Mouse (Mus musculus) kidney, embryonic 16.5 days (tissue): ENCODE data around the gene Chn1. TPM values are rescaled to one million over a fixed set of nuclear protein-coding genes. Genes with fewer than 3 reads are reported as not detected.

Experiments used
- ATAC-seq: fragments of 200-750 bp; cut with Nextera tagmentation; 2 replicates; pipeline ENCODE4 v1.8.0; 2017; ENCODE audit warnings: moderate TSS enrichment; ENCODE audit not compliant: low FRiP score, low TSS enrichment
- H3K27ac ChIP-seq: fragments of 300-500 bp; sonication (generic); 2 replicates; pipeline ENCODE4 v1.5.1; 2014; ENCODE audit warnings: low read length
- H3K27me3 ChIP-seq: fragments of 300-500 bp; sonication (generic); 2 replicates; pipeline ENCODE4 v1.6.1; 2014; ENCODE audit warnings: low read length, control low read depth, mixed read lengths; ENCODE audit not compliant: insufficient read depth
- H3K36me3 ChIP-seq: fragments of 300-500 bp; sonication (generic); 2 replicates; pipeline ENCODE4 v1.6.1; 2014; ENCODE audit warnings: low read length, control low read depth, mixed read lengths; ENCODE audit not compliant: insufficient read depth
- H3K4me1 ChIP-seq: fragments of 300-500 bp; sonication (generic); 2 replicates; pipeline ENCODE4 v1.6.1; 2014; ENCODE audit warnings: low read length, control low read depth, mixed read lengths; ENCODE audit not compliant: insufficient read depth
- H3K4me2 ChIP-seq: fragments of 300-500 bp; sonication (generic); replicated peaks from 2 replicates; pipeline ENCODE4 v1.6.1; 2014; ENCODE audit warnings: low read depth, low read length
- H3K4me3 ChIP-seq: fragments of 300-500 bp; sonication (generic); 2 replicates; pipeline ENCODE4 v1.5.1; 2014; ENCODE audit warnings: mild to moderate bottlenecking, low read length
- H3K9ac ChIP-seq: fragments of 300-500 bp; sonication (generic); replicated peaks from 2 replicates; pipeline ENCODE4 v1.6.1; 2014; ENCODE audit warnings: low read length
- H3K9me3 ChIP-seq: fragments of 300-500 bp; sonication (generic); 2 replicates; pipeline ENCODE4 v1.6.1; 2016; ENCODE audit warnings: low read length, control low read depth
- WGBS: fragments of 180-500 bp; shearing (Covaris S2); extraction: QIAGEN DNeasy Blood & Tissue Kit; methylation state at CpG from one replicate; pipeline ENCODE4 v1.1.7; 2014; 5-methylcytosine and 5-hydroxymethylcytosine counted together
- polyA plus RNA-seq: library from polyadenylated mRNA; unstranded; fragments of >200 nt; fragmentation: Nextera tagmentation; extraction: Ambion mirVana; gene quantifications from 2 replicates; pipeline ENCODE4 v1.2.1, GENCODE M21; 2015

Chn1 gene
- polyA plus RNA-seq, 1 experiment from 2014 or later = 17.0 TPM

DNA sequence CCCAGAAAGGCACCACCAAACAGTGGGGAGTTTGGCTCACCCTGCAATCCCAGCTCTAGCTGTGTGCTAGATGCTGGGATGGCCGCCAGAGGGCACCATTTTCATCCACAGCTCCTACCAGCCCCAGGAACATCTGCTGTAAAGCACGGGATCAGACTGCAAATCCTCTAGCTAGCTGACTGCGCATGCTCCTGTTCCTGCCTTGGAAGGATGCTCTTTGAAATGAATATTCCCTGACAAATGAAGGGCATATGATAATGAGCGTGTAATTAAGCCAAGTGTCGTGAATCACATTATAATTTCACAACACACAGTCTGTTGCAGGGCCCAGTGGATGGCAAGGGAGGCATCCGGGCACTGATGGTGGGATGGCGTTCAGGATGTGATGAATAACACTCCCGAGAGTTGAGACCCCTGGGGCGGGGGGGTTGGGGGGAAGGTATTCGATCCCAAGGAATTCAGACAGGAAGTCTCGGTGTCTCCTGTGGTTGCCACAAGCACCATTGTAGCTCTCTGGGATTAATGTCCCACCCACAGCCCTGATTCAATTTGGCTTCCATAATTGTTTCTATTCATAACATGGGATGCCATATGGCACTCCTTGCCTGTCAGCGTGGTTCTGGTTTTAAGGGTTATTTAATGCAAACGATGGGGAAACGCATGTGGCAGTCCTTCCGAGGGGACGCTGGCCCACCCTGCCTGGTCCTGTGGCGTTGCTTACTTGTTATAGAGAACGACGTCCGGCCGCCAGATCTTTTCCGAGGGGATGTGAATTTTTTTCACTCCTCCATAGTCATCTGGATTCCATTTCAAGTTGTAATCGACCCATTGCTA, 202.4 kb downstream of the Chn1 start:
- WGBS = 32% methylated on average over 23 of the region's 23 CpGs
- no peaks in the 10 kb centered on the region for H3K36me3 ChIP-seq
- no peaks in the 10 kb centered on the region for H3K9me3 ChIP-seq
- peak; percentile 79 for ATAC-seq
- no peak overlapping the region for H3K27ac ChIP-seq
- H3K4me1 ChIP-seq = no peaks in the 10 kb centered on the region
- H3K4me2 ChIP-seq = peak overlapping the region; percentile 46
- no peaks in the 10 kb centered on the region for H3K27me3 ChIP-seq
- H3K4me3 ChIP-seq = peak overlapping the region; percentile 17; the same call in 1 of the 2 replicates
- no peak overlapping the region for H3K9ac ChIP-seq

DNA sequence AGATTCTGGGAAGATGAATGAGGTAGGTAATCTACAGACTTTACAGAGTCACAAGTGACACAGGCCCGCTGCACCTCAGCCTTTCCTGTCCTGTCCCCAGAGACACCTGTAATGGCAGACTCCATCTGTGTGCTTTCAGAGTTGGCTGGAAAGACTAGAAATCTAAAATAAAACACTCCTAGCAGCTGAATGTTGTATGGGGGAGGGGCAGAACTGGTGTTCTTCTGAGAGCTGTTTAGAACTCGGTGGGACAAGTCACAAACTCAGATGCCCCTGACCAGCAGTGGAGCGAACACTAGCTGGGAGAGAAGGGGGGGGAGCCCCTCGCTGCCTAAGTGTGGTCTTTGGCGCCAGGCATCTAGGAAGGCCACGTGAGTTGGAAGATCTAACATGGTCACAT, 203.2 kb downstream of the Chn1 start:
- ATAC-seq = no peak
- H3K4me2 ChIP-seq = no peak overlapping the region
- no peaks in the 10 kb centered on the region for H3K9me3 ChIP-seq
- H3K27ac ChIP-seq = no peak overlapping the region
- no peaks in the 10 kb centered on the region for H3K27me3 ChIP-seq
- WGBS = 73% methylated on average over 6 of the region's 6 CpGs
- H3K36me3 ChIP-seq = no peaks in the 10 kb centered on the region
- no peak overlapping the region for H3K4me3 ChIP-seq
- no peak overlapping the region for H3K9ac ChIP-seq
- H3K4me1 ChIP-seq = no peaks in the 10 kb centered on the region

DNA sequence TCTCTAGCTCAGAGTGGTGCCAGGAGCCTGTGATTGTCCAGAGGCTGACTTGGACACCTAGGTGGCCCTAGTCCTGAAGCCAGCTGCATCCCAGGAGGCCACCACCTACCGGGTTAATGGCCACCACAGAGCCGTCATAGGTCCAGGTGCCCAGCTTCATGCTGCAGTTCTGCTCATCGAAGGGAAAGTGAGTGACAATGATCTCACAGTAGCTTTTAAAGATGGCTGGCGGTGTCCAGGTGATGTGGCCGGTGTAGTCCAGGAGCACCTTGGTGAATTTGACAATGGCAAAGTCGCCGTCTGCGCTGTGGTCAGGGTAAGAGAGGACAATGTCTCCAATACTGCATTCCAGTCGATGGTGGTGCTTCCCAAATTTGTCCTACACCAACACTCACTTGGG, 203.8 kb downstream of the Chn1 start:
- no peak overlapping the region for H3K9ac ChIP-seq
- no peaks in the 10 kb centered on the region for H3K27me3 ChIP-seq
- no peaks in the 10 kb centered on the region for H3K4me1 ChIP-seq
- no peak overlapping the region for H3K4me2 ChIP-seq
- ATAC-seq = no peak
- no peaks in the 10 kb centered on the region for H3K36me3 ChIP-seq
- no peak overlapping the region for H3K4me3 ChIP-seq
- H3K9me3 ChIP-seq = no peaks in the 10 kb centered on the region
- 94% methylated on average over 9 of the region's 9 CpGs for WGBS
- no peak overlapping the region for H3K27ac ChIP-seq

DNA sequence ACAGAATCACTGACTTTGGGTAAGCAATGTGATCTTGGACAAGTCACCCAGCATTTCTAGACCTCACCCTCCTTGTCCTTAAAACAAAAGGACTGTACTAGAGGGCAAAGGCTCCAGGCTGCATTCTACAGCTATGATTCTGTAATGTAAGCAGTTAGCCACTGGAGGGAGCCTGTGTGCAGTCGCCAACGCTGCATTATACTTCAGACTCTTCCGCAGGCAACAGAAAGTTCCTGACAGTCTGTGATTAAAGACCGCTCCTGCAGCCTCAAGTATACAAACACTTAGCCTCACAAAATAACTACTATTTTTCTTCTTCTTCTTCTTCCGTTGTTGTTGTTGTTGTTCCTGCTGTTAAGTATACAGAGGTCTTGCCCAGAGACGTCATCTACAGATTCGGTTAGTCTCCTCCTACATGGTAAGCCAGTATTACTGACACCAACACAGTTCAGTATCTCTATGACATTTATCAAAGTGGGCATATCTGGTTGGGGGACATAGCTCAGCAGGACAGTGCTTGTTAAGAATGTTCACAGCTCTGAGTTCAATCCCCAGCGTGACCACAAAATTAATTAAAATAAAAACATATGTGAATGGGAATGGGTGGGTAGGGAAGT, 208.0 kb downstream of the Chn1 start:
- Histone ChIP-seq H3K27me3 (no peaks in the 10 kb centered on the region), H3K4me1 (peaks cover 8% of the 10 kb centered on the region; the same call in 1 of the 2 replicates), H3K27ac (no peak overlapping the region), H3K9ac (no peak overlapping the region), H3K4me2 (peak overlapping the region; percentile 47), H3K9me3 (no peaks in the 10 kb centered on the region), H3K4me3 (peak overlapping the region; percentile 24; the same call in 1 of the 2 replicates), H3K36me3 (no peaks in the 10 kb centered on the region)
- WGBS = 18% methylated on average over 8 of the region's 8 CpGs
- peak; percentile 44; the same call in 1 of the 2 replicates for ATAC-seq

DNA sequence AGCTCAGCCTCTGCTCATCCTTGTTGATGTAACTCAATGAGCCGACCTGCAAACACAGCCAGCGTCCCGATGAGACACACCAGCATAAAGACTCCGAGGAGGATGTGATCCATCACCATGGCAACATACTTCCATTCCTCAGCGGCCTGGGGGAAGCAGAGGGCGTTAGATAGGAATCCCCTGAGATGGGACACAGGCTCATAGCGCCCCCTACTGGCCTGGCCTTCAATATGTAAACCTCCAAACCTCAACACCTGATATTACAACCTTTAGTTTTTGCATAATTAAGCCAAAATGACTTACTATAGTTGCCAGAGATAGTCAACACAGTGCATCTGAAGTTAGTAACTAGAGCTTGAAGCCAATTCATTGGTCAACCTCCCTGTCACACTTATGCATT, 209.0 kb downstream of the Chn1 start:
- Histone ChIP-seq H3K9ac (no peak overlapping the region), H3K9me3 (no peaks in the 10 kb centered on the region)
- 21% methylated on average over 7 of the region's 7 CpGs for WGBS

DNA sequence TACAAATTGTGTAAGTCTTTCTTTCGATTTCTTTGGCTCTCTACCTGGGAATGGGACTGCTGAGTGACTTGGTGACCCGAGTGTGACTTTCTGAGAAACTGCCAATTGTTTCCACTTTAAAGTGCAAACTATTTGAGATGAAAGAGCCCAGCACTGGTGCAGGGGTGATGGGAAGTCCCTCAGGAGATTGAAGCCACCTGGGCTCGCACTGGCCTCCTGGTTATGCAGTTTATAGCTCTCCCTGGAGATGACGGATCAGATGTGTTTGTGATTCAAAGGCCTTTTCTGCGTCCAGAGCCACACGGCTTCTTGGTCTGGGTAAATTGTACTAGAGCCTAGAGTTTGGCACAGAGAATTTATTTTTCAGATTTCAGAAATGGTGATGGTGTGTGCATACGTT, 211.5 kb downstream of the Chn1 start:
- Histone ChIP-seq H3K27ac (no peak overlapping the region), H3K9me3 (no peaks in the 10 kb centered on the region), H3K9ac (no peak overlapping the region), H3K27me3 (no peaks in the 10 kb centered on the region), H3K36me3 (no peaks in the 10 kb centered on the region), H3K4me2 (no peak overlapping the region), H3K4me1 (peaks cover 14% of the 10 kb centered on the region; the same call in 1 of the 2 replicates), H3K4me3 (no peak overlapping the region)
- 36% methylated on average over 7 of the region's 7 CpGs for WGBS
- no peak for ATAC-seq

More for the DNA sequence above, 209.0 kb downstream of the Chn1 start:
- Histone ChIP-seq H3K4me1 (peaks cover 14% of the 10 kb centered on the region; the same call in 1 of the 2 replicates), H3K27me3 (no peaks in the 10 kb centered on the region), H3K4me2 (no peak overlapping the region), H3K4me3 (no peak overlapping the region), H3K36me3 (no peaks in the 10 kb centered on the region), H3K27ac (no peak overlapping the region)
- ATAC-seq = no peak

DNA sequence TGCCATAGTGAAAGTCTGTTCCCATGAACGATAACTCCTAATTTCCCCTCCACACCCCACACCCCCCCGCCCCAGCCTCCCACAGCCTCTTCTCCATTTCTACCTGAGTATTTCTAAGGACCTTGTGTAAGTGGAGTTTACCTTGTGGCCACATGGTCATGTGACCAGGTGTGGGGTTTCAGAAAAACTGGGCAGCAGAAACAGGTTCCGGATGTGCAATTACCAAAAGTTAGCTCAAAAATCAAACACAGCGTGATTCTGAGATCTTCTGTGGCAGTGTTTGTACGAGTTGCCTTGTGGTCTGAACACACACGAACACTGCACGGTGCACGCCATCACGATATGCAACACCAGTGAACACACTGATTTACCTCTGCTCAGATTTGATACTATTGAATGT, 212.5 kb downstream of the Chn1 start:
- ATAC-seq = no peak
- no peak overlapping the region for H3K27ac ChIP-seq
- H3K36me3 ChIP-seq = no peaks in the 10 kb centered on the region

DNA sequence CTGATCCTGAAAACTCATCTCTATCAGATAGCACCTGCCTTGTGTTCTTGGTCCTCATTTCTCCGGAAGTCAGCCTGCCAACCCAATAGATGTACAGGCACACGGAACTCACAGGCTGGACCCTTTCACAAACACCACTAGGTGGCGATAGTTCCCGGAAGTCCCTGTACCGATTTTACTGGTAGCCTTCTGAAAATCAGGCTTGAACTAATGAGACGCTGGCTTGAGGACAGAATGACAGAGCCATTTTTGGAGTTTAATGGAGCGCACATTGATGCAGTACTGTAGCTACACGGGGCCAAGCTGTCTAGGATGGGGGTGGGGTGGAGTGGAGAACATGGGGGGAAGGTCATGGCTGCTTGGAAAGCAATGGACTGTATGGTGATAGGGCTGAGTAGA, 213.5 kb downstream of the Chn1 start:
- ATAC-seq = peak; percentile 75
- Histone ChIP-seq H3K4me1 (peaks cover 14% of the 10 kb centered on the region; the same call in 1 of the 2 replicates), H3K4me2 (peak overlapping the region; percentile 75), H3K9me3 (no peaks in the 10 kb centered on the region), H3K4me3 (peak overlapping the region; percentile 48), H3K27me3 (no peaks in the 10 kb centered on the region), H3K36me3 (no peaks in the 10 kb centered on the region), H3K27ac (no peak overlapping the region), H3K9ac (0 out of 2 replicates have a peak overlapping the region, but pooled peaks have one; percentile 62)
- 7% methylated on average over 8 of the region's 8 CpGs for WGBS

More for the DNA sequence above, 212.5 kb downstream of the Chn1 start:
- WGBS = 66% methylated on average over 9 of the region's 9 CpGs
- H3K9ac ChIP-seq = no peak overlapping the region
- no peaks in the 10 kb centered on the region for H3K27me3 ChIP-seq
- H3K4me1 ChIP-seq = peaks cover 14% of the 10 kb centered on the region; the same call in 1 of the 2 replicates
- H3K9me3 ChIP-seq = no peaks in the 10 kb centered on the region
- H3K4me3 ChIP-seq = no peak overlapping the region
- H3K4me2 ChIP-seq = no peak overlapping the region

DNA sequence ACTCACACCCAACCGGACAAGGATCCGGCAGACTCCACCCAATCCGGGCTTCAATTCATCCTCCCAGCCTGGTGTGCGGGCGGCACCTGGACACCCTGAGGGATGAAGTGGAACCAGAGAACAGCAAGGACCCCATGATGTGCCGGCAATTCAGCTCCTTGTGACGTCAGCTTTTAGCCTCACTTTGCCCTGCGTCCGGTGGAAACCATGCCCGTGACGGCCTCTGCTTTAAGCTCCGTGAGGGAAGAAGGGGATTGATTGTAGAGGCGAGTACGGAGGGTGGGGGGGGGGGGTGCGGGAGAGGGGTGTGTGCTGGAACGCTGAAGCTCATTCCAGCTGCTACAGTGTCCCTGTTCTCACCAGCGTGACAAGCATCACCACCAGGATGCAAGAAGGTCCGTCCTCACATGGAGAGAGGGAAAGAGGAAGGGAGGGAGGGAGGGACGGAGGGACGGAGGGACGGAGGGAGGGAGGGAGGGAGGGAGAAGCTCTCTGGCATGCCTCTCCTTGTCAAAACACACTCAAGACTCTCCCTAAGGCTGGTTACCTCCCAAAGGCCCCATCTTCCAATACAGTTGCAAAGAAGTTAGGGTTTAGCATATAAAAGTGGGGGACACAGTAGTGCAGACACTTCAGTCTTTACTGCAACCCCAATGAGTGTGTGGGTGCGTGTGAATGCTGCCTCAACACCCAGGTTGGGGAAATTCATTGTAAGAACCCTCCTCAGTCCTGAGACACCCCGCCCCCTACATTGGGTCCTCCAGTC, 214.1 kb downstream of the Chn1 start:
- H3K9ac ChIP-seq = peak overlapping the region; percentile 62

More for the DNA sequence above, 214.1 kb downstream of the Chn1 start:
- Histone ChIP-seq H3K27me3 (no peaks in the 10 kb centered on the region), H3K36me3 (no peaks in the 10 kb centered on the region), H3K4me2 (peak overlapping the region; percentile 75), H3K4me1 (peaks cover 14% of the 10 kb centered on the region; the same call in 1 of the 2 replicates), H3K9me3 (no peaks in the 10 kb centered on the region), H3K27ac (no peak overlapping the region), H3K4me3 (peak overlapping the region; percentile 48)
- ATAC-seq = peak; percentile 46
- WGBS = 3% methylated on average over 21 of the region's 23 CpGs
